Mouse (Mus musculus) cortical plate, adult 2 months (tissue): Measurements from ENCODE around the gene Akain1.

Experiments used
- CTCF ChIP-seq: fragments of 200-500 bp; IDR thresholded peaks from 2 replicates; pipeline ENCODE4 v1.5.1; 2011; ENCODE audit warnings: mild to moderate bottlenecking, control low read depth, low read length; ENCODE audit not compliant: insufficient read depth; ENCODE audit errors: extremely low read depth
- POLR2A ChIP-seq: fragments of 200-500 bp; IDR thresholded peaks from 2 replicates; pipeline ENCODE4 v1.6.1; 2011; ENCODE audit warnings: mild to moderate bottlenecking, low read length, control low read depth; ENCODE audit not compliant: insufficient read depth; ENCODE audit errors: extremely low read depth

DNA sequence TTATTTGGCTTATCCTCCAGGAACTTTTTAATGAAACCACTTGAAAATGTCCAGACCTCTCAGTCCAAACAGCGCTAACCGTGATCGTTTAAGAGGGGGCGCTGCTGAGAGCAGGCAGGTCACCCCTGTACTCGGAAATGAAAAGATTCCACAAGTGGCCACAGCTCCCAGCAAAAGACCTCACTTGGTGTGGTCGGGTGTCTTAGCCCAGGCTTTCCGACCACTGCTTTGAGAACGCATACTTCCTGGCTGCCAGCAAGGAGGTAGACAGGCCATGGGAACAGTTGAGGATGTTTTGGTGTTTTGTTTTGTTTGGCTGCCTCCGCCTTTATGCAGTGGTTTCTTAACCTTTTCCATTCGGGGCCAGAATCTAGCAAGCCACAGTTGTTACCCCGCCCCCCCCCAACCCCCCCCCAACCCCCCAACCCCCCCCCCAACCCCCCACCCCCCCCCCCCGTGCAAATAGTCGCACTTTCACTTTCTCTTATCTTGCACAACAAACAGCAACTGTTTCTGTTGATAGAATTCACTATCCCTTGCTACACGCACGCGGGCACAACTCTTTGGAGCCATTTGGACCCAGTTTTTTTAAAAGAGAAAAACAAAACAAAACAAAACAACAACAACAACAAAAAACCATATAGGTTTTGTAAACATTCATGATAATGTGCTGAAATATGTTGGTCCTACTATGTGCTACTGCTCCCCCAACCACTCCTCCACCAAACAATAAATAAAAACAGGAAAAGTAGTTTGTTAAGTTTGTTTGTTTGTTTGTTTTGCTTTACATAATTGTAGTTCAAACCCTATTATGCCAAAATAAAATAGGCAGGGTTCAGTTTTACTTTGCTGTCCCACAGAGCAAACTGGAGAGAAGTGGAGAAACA is 42.7 kb upstream of the Akain1 start:
- no peak for TF ChIP-seq POLR2A
- no peak for TF ChIP-seq CTCF
